Mouse (Mus musculus) embryo, embryonic 11.5 days (tissue): ENCODE results near the gene Ablim1.

Experiments
- DNase-seq: peaks from one replicate; pipeline ENCODE4 v3.0.0-alpha.2; 2012; ENCODE audit warnings: low read depth, low spot score

The Ablim1 gene

DNA sequence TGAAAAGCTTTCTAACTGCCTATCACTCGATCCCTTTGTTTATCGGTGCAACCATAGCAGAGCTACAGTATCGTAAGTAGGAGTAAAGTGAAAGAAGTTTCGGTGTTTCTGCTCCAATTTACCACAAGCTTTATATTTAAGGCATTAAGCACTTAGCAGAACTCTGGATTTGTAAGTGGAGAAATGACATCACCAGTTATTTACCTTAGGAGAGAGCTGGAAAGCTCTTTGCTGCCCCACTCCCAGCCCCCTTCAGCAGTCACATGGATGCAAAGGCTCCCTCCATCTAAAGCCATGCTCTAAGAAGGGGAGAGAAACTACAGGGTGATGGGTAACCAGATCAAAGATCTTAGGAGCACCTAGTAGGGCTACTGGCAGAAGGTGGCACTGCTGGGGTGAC is 241.3 kb downstream of the Ablim1 start:
- DNase-seq: no peak

DNA sequence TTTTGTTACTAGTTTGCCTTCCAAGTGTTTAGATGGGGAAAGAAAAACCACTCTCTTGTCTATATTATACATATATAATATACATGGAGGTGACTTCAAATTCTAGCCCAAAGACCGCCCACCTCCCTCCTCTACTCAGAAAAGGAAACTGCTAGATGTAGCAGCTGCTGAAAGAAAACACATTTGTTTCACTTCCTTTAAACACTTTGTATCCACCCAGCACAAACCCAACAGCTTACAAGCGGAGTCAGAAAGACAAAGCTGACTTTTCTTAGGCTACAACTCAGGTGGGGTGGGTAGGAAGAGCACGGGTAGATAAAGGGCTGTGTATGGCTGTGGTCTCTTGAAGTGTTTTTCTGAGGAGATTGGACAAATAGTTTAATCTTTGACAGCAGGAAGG is 242.0 kb downstream of the Ablim1 start:
- no peak for DNase-seq

DNA sequence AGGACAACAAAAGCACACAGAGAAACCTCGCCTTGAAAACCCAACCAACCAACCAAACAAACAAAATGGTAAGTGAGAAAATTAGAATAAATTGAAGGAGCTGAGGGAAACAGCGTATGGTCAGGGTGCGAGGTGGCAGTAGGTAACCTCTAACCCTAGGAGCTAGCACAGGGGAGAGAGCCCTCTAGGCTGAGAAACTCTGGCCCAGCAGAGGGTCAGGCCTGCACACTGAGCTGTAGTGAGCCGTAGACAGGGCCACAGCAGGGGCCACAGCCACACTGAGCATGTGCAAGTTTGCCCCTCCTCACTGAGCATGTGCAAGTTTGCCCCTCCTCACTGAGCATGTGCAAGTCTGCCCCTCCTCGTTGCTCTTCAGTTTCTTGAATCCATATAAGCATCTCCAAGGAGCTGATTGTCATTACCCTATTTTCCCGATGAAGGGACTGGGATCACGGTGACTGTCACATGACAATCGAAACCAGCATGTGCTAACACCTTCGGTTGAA is 247.6 kb downstream of the Ablim1 start:
- no peak for DNase-seq

DNA sequence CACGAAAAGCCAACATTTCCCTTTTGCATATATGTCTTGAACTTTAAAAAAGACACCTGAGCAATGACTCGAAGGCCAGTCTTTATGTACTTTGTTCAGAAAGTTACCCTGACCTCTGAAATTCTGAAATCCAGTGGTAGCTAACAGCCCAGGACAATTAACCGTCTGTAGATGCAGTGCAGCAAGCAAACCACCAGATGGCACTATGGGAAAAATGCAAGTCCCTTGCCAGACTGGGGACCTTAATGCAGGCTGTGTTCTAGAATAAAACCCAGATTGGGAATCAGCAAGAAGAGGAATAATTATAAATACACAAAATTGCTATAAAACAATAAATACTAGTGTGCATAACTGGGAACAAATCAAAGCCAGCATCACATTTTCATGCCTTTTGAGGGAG is 248.4 kb downstream of the Ablim1 start:
- peak; percentile 48 for DNase-seq

DNA sequence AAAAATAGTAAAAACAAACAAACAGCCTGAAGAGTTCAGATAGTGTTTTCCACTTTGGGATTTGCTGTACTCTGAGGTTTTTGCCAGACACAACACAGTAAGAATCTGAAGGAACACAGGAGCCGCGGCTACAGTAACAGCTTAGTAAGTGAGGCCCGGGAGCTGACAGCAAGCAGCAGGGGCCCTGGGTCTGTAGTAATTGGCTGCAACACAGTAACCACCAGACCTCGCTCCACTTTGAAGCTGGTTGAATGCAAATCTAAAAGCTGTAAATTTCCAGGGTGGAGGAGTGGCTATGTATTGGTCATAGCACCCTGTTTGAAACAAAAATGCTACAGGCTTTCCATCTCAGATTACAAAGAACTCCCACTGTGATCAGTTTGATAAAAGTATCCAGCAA is 252.0 kb downstream of the Ablim1 start:
- DNase-seq: no peak

DNA sequence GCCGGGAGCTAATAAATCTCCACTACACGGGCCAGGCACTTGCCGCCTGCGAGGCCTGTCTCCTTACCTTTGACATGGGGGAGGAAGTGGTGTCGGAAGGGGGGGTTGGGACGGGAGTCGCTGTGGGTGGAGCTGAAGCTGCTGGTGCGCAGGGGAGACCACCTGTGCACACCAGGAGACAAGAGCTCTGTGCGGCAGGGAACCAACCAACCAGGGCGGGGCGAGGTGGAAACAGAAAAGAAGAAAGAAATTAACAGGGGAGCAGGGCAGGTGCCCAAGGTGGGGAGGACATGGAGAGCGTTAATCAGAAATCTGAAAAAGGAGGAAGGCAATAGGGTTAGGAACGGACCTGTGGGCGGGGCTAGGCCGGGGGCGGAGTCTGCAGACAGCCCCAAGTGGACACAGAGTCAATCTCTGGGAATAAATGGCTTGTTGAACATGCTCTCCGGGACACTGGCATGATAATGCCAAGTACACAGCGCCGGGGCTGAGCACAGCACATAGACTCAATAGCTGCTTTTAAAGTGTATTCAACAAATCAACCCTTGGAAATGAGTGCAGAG is 255.6 kb downstream of the Ablim1 start:
- no peak for DNase-seq

DNA sequence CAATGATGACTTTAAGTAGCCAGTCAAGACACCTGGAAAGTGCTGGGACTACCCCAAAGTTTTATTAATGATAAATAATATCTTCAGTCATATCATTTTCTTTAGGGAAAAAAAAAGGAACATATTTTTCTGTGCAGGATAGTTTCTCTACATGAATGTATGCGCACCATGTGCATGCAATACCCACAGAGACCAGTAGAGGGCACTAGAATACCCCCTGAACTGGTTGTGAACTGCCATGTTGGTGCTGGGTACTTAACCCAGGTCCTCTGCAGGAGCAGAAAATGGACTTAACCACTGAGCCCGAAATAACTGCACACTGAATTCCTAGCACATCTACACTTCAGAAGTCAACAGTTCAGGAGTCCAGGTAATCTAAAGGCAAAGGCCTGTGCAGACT is 257.2 kb downstream of the Ablim1 start:
- DNase-seq: no peak

DNA sequence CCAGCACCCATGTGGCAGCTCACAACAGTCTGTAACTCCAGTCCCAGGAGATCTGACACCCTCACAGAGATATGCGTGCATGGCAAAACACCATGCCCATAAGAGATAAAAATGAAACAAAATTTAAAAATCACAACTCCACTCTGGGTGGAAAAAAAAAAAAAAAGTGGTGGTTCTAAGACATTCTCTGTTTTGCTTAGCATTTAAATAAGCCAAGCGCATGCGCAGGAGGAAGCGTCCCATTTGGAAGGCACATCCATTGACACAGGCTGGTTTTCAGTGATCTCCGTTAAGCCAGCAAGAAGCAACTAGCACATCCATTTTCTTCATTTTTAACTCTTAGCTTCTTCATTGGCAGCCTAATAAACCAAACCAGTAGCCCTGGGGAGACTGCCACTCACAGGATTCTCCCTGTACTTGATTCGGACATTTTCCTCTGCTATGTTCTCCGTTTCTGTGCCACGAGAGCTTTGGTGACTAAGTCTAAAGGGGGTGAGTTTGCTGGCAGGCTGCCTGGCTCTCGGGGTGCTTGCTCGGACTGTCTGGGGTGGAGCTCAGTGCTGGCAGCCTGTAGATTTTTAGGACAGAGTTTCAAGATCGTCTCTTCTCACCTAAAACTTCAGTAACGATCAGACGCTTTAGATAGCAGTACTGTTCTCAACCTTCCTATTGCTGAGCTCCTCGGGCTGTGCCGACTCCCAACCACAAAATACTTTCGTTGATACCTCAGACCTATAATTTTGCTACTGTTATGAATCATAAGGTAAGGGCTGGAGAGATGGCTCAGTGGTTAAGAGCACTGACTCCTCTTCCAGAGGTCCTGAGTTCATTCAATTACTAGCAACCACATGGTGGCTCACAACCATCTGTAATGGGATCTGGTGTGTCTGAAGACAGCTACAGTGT is 259.3 kb downstream of the Ablim1 start:
- no peak for DNase-seq

DNA sequence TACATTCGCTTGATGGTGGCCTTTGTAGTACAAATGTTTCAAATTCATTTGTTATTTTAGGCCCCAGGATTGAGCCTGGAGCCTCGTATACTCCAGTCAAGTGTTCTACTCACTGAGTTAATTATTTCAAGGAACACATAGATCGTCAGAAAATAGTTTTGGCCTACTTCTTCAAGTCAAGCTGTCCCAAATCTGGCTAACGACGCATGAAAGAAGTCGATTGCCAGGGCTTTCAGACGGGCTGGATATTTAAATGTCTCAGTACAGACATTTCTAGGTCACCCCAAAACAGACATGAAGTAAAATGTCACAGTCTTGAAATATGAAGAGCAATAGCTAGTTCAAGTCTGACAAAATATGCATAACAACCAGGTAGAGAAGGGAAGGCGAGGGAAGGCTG is 261.8 kb downstream of the Ablim1 start:
- DNase-seq: no peak

DNA sequence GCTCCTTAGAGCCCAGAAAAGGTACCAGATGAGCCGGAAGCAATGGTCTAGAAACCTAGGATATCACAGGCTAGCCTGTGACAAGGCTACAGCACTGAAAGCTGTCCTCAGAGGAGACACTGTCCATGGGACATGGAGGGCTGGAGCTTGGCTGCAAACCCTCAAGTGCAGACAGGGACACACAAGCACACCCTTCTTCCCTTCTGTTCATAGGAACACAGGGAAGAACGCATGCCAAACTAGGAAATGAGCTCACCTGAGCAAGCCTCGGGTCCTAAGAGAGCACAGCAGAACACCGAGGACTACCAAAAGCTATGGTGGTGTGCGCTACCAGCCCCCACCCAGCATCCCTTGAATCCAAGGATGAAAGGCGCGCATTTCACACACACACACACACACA is 262.7 kb downstream of the Ablim1 start:
- no peak for DNase-seq

DNA sequence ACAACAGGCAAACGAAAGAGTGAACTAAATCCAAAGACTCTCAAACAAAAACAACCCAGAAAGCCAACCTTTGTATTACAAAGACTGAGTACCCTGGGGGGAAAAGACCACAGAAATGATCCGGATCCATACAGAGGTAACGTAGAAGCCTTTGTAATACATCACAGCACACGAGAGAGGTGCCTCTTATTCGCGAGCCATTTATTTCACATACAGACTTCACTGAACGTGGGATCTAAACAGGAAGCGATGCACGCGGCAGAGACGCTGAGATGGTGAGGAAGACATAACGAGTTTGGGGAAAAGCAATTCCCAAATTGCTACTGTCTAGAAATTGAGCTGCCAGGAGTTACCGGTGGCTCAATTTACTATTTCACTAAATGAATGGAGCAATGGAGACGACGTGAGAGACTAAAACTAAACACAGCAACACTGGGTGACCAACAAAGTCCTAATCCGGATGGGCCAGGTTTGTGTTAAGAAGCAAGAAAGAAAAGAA is 265.1 kb downstream of the Ablim1 start:
- DNase-seq: no peak

DNA sequence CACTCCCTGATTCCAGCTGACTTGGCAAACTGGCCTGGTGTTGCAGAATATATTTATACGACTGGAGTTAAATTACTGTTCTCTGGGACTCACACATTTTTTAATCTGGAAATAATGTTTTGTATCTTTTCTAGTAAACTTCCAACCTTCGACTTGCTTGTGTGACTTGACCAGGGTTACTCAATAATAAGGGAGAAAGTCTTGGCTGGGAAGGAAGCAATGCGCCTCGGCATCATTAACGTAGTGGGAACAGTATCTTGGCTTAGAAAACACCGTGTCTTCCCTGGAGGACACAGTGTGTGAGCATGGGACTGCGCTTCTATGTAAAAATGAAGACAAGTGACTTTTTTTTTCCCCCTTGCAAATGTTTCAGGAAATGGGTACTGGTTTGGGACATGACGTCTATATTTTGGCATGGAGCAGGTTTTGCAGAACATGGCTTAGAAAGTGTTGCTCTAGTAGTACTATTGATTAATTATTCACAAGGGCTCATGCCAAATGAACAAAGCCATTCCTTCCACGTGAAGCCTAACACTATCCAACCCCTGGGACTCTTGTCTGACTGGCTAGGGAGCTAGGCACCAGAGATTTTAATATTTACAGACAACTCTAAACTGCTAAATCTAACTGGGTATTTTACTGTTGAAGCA is 266.9 kb downstream of the Ablim1 start:
- no peak for DNase-seq

DNA sequence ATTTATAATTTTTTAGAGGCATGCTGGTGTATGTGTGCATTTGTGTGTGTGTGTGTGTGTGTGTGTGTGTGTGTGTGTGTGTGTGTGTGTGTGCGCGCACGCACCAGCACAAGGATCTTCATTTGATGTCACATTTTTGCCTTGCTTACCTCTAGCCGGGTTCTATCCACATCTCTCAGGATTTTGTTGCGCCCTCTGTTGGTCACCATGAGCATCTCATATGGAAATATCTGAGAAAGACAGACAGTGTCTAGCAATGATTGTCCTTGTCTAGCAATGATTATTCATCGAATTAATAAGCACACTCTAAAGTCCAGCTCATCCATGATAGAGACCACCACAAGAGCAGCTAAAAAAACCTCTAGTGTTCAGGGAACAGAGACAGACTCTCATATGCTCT is 275.5 kb downstream of the Ablim1 start:
- DNase-seq: peak; percentile 24

DNA sequence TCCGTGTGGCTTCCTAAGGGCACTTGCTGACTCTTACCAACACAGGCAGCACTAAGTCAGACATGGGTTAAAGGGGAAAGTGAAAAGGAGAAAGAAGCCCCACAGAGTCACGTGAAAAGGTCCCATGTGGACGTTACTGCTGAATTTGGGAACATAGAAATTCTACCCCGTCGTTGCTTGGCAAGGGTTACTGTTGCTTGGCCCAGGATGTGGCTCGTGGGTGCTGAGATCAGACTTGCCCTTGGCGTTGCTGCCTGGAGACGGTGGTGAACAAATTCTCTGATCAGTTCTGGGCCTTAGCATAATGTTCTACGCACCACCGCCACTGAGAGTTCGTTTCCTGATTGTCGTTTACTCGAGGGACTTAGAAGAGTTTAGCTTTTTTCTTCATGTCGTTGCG is 277.9 kb downstream of the Ablim1 start:
- no peak for DNase-seq

DNA sequence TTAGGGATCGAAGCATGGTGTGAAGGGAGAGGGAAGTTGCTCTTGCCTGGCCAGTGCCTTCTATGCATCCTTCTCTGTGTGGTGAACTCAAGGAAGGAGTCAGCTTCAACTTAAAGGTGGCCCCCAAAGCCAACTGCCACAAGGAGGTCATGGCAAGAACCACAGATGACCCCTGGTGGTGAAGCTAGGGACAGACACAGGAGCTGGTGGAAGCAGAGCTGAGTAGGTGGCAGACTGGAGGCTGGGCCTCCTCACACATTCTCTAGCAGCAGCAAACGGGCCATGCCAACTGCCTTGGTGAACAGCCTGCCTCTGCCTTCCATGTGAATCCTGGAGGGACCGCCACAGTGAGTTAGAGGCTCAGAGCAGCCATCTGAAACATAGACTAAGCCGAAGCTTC is 283.1 kb downstream of the Ablim1 start:
- peak; percentile 29 for DNase-seq

DNA sequence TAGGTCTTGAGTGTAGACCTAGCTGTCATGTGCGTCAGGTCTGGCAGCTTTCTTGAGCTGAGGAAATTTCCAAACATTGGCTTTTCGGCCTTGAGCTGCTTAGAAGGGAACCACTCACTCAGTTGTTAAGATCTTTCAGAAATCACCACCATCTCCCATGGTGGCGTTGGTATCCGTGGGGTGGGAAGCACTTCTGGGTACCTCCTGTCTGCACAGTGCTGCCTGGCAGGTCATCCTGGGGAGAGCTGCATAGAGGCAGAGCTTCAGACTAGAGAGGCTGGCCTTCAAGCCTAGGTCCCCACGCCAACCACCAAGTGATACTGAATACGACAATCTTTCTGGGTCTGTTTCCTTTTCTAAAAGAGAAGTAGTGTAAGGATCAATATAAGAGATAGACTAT is 285.3 kb downstream of the Ablim1 start:
- DNase-seq: no peak

DNA sequence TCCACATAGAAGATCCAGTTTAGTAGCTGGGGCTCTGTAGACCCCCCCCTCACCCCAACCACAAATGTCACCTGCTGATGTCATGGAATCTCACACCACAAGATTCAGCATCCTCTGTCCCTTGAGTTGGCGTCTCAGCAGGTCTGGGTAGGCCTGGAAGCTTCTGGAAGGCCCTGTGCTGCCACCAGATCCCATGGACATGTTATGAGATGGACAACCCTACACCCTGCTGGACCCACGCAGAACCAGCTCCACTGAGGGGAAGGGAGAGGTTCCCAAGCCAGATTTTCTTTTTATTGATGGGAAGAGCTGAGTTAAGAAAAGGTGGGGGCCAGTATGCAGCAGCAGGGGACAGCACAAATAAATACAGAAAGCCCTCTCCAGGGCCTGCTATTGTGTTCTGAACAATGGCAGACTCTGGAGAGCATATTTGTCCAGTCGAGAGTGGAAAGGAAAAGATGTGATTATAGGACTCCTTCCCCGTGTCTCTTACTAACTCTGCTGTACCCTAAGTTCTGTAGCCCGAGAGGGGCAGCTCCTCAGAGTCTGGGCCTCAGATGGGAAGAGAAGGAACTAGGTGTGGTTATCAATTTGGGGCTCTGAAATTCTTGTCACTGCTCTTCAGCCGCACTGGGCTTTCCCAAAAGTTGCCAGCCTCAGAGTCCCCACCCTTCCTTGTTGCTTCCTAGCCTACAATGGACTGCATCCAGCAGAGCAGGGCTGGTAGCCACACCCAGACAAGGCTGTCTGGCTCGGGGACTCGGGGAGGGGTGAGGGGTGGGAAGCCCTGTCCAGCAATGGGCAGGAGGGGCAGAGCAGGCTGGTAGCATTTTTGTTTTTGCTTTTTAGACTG is 286.2 kb downstream of the Ablim1 start:
- DNase-seq: no peak

DNA sequence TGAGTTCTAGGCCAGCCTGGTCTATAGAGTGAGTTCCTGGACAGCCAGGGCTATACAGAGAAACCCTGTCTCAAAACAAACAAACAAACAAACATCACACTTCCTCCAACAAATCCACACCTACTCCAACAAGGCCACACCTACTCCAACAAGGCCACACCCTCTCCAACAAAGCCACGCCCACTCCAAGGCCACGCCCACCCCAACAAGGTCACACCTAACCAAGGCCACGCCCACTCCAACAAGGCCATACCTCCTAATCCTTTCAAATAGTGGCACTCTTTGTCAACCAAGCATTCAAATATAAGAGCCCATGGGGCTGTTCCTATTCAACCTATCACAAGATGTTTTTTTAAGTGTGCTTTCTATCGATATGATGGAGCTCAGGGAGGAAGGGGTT is 288.2 kb downstream of the Ablim1 start:
- DNase-seq: no peak

DNA sequence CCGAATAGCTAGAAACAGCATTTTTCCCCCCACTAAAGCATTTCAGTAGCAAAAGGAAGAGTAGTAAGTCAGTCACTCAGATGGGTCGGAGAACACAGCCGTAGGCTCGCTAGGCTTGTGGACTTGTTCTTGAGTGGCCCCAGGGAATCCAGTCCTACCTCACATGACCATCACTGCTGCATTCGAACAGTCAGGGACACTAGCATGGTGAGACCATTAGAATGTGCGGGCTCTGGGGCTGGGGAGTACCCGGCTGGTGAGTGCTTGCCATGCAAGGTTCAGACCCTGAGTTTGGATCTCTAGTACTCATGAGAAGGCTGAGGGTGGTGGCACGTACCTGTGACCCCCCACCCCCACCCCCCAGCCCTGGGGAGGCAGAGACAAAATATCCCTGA is 296.9 kb downstream of the Ablim1 start:
- no peak for DNase-seq

DNA sequence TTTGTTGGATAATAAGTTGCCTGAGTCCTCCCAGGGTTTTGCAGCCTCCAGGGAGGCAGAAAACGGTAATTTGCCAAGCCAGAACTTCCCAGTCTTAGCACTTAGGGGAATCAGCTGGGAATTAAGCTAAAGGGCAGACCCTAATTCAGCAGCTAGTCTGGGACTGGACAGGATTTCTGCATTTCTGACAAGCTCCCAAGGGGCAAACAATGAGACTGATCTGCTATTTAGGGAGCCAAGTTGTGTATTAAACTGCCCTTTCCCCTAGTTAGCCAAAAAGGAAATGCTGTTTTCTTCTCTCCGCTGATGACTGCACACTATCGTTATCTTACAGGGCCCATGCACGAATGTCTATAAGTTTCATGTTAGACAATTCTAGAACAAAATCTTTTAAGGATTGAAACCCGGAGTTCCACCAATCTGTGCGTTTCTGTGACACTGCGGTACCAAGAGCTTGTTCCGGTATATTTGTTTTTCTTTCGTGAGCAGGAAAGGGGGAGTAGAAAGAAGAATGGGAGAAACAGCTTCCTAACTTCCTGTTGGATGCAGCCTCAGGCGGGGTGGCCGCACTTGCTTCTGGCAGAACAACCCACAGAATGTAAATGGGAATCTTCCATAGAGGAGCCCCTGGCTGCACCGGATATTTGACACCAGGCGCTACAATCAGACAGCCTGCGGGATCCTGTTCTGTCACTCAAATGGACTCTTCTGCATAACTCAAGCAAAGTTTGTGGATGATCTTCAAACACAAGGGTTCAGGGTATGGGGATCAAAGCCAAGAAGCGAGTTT is 297.5 kb downstream of the Ablim1 start:
- DNase-seq: no peak

DNA sequence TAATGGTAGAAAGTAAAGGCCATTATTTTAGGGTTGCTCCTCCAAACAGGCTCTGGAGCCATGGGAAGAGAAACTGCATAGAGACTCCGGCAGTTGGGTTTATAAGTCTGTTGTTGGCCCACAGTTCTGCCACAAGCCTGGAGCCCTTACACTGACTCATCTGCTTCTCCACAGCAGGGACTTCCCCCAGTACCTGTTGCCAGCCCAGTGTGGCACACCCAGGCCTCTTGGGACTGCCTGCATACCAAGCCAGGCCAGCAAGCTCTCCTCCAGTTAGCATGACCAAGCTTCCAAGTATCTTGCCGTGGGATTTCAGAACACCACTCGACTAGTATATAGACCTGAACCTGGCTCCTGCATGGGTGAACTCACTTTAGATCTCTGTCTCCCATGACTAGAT is 299.9 kb downstream of the Ablim1 start:
- DNase-seq: no peak
